Mouse (Mus musculus): ENCODE results near the gene Zfp422.

DNA sequence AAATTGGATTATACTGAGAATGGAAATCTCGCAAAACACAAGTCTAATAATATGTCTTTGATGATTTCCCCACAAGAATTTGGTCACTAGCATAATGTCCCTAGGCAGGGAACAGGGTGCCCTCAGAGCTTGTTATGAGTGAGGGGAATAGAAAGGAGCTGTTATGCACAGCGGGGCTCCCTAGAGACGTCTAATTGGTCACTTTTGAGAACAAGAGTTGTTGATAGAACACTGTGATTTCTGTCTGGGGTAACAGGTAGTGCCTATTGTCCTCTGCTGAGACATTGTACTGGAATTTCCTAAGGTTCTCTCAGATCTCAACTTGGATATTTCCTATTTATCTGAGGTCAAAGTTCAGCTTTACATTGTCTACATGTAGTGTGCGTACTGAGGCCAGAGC is 44.7 kb downstream of the Zfp422 start, which contains the start of gene Olfr215:
- TF ChIP-seq CTCF (IDR thresholded peaks at IDR 0.05; ENCODE audit: low read depth) (no peak), EP300 (IDR thresholded peaks at IDR 0.05; ENCODE audit: low read depth) (no peak)

Measured in liver, postnatal 0 days (tissue).